Mouse (Mus musculus): ENCODE data around the gene Robo1. TPM values are rescaled to one million over a fixed set of nuclear protein-coding genes. Genes with fewer than 3 reads are reported as not detected.

Gene Robo1
- polyA plus RNA-seq, 1 experiment from 2014 or later = 54.0 TPM

DNA sequence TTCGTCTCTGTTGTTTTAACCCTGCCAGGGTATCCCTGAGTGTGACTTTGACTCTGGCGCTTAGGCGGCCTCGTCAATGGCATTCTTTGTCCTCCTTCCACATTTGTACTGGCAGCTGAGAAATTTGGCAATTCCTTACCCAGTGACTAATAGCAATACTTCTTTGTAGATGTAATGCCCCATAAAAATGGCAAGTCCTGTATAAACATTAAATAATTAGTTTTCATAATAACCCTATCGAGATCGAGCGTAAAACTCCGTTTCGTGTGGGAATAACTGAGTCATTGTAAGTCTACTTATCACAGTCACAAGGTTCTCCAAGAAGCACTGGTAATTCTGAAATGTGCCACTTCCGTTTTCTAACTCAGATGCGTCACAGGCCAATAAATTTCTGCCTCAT lies 589.0 kb downstream of the Robo1 start:
- no peak overlapping the region for H3K4me3 ChIP-seq
- H3K4me1 ChIP-seq = peaks cover 18% of the 10 kb centered on the region
- H3K9ac ChIP-seq (replicated peaks) = no peak overlapping the region
- ATAC-seq (replicated peaks) = no peak
- no peaks in the 10 kb centered on the region for H3K9me3 ChIP-seq
- H3K27me3 ChIP-seq = no peaks in the 10 kb centered on the region
- no peak overlapping the region for H3K4me2 ChIP-seq (replicated peaks)
- 64% methylated on average over 11 of the region's 11 CpGs for WGBS
- H3K36me3 ChIP-seq = no peaks in the 10 kb centered on the region
- no peak overlapping the region for H3K27ac ChIP-seq (replicated peaks)

DNA sequence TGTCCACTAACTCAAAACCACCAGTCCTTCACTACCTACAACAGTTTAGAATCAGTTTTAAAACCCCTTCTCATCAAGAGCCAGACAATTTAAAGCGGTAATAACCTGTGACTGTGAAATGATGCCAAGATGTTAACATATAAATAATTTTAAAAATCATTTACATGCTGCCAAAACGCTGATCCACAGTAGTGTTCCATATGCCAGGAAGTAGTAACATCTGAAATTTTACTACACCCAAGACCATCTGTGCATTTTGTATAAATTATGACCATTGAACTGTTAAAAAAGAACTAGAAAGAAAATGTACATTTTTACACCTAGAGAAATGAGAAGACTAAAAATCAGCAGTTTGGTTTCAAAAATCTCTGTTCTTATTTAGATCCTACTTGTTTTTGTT lies 600.8 kb downstream of the Robo1 start:
- no peaks in the 10 kb centered on the region for H3K9me3 ChIP-seq
- H3K27me3 ChIP-seq = no peaks in the 10 kb centered on the region
- WGBS = 55% methylated on average over 2 of the region's 2 CpGs
- no peak overlapping the region for H3K4me3 ChIP-seq
- H3K9ac ChIP-seq (replicated peaks) = no peak overlapping the region
- H3K4me2 ChIP-seq (replicated peaks) = no peak overlapping the region
- H3K36me3 ChIP-seq = no peaks in the 10 kb centered on the region
- no peak overlapping the region for H3K27ac ChIP-seq (replicated peaks)
- peaks cover 16% of the 10 kb centered on the region for H3K4me1 ChIP-seq
- no peak for ATAC-seq (replicated peaks)

- Histone ChIP-seq H3K9ac (replicated peaks) (no peak overlapping the region), H3K27ac (replicated peaks) (peak overlapping the region; percentile 77), H3K4me1 (peaks cover 13% of the 10 kb centered on the region), H3K36me3 (no peaks in the 10 kb centered on the region), H3K4me2 (replicated peaks) (no peak overlapping the region), H3K9me3 (no peaks in the 10 kb centered on the region), H3K27me3 (no peaks in the 10 kb centered on the region), H3K4me3 (no peak overlapping the region)
- ATAC-seq (replicated peaks) = peak; percentile 84
- WGBS = 60% methylated on average over 5 of the region's 5 CpGs
These were observed 605.0 kb downstream of the Robo1 start for GRCm38 (mm10) chr16:72913134-72913533.

DNA sequence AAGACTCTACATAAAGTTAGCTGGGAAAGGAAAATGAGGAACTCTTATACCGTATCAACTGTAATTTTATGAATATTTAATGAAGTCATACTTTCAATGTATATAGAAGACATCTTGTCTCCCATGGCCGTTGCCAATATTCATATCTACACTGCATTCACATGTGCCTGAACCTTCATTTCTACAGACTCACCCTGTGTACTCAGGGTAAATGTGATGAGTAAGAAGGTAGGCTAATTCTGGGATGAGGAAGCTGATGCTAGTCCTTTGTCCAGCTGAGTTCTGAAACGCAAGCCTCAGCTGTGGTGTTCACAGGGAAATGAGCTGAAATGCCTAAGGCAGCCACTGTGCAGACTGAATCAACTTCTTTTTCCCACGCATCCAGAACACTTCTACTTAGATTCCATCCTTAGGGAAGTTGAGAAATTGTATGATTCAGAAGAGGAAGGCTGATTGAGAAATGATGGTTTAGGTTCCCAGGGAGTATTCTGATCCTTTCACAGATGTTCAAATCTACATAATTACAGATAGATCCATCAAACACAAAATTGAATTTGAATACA lies 606.0 kb downstream of the Robo1 start:
- 72% methylated on average over 4 of the region's 4 CpGs for WGBS
- no peak overlapping the region for H3K4me3 ChIP-seq
- no peak overlapping the region for H3K9ac ChIP-seq (replicated peaks)
- no peaks in the 10 kb centered on the region for H3K9me3 ChIP-seq
- ATAC-seq (replicated peaks) = no peak
- H3K36me3 ChIP-seq = no peaks in the 10 kb centered on the region
- no peaks in the 10 kb centered on the region for H3K27me3 ChIP-seq
- H3K4me2 ChIP-seq (replicated peaks) = no peak overlapping the region
- H3K27ac ChIP-seq (replicated peaks) = peak overlapping the region; percentile 20; the same call in 1 of the 2 replicates
- peaks cover 11% of the 10 kb centered on the region for H3K4me1 ChIP-seq

DNA sequence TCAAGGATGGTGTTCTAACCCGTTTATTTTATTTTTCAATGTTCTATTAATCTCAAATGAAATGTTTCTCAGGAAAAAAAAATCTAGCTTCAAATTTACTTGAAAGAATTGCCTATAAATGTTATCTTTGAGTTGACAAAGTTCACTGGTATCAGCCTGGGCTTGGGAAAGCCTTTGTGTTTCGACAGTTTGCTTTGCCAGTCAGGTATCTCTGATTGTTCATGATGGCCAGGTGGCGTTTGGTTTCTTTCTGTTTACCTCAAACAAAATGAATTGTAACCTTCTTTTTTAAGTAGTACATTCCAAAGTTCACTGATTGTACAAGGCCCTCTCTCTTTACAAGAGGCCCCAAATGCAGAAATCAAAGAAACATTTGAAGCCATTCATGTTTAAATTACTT lies 611.9 kb downstream of the Robo1 start:
- Histone ChIP-seq H3K4me3 (no peak overlapping the region), H3K9me3 (no peaks in the 10 kb centered on the region), H3K36me3 (no peaks in the 10 kb centered on the region), H3K4me2 (replicated peaks) (no peak overlapping the region), H3K4me1 (peaks cover 17% of the 10 kb centered on the region), H3K27ac (replicated peaks) (no peak overlapping the region), H3K9ac (replicated peaks) (no peak overlapping the region), H3K27me3 (no peaks in the 10 kb centered on the region)
- WGBS = 69% methylated on average over 3 of the region's 3 CpGs
- no peak for ATAC-seq (replicated peaks)

DNA sequence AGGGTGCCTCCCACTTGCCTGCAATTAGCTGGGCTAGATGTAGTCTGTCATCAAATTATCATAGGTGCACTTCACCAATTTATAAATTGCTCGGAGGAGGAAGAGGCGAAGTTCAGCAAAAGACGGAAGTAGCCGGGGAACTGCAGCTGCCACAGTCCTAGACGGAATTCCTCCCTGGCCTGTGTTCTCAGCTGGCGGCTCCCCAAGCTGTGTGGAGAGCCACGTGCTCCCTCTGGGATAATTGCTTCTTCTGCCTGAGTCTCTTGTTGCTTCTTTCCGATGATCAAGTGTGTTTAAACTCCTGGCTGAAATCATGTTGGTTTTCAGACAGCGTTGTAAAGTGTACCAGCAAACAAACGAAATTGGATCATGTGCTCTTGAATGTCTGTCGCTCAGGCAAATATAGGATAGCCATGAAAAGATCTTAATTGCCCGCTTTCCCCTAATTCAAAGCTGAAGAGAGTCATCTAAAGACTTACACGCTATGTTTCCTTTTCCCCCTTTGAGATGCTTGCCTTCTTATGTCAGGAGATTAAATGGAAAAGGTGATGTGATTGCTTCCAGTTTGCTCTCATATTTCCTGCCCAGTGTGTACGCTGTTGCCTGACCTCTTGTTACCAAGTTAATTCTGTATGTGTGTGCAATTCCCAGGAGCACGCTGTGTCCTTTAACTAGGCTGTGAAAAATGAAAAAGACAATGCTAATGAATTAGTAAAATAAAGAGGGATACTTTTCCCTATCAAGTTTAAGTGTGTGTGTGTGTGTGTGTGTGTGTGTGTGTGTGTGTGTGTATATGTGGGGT lies 616.5 kb downstream of the Robo1 start:
- H3K9me3 ChIP-seq = no peaks in the 10 kb centered on the region
- H3K4me1 ChIP-seq = peaks cover 43% of the 10 kb centered on the region
- peak overlapping the region; percentile 37 for H3K4me2 ChIP-seq (replicated peaks)
- peak overlapping the region; percentile 19 for H3K4me3 ChIP-seq
- ATAC-seq (replicated peaks) = peak; percentile 91
- H3K9ac ChIP-seq (replicated peaks) = no peak overlapping the region
- no peaks in the 10 kb centered on the region for H3K27me3 ChIP-seq
- 2% methylated on average over 15 of the region's 15 CpGs for WGBS
- H3K36me3 ChIP-seq = no peaks in the 10 kb centered on the region
- H3K27ac ChIP-seq (replicated peaks) = peak overlapping the region; percentile 14; the same call in 1 of the 2 replicates

GRCm38 (mm10) chr16:72928525-72929122 lies 620.5 kb downstream of the Robo1 start:
- Histone ChIP-seq H3K4me3 (no peak overlapping the region), H3K4me2 (replicated peaks) (no peak overlapping the region), H3K4me1 (peaks cover 39% of the 10 kb centered on the region), H3K27me3 (no peaks in the 10 kb centered on the region), H3K9ac (replicated peaks) (no peak overlapping the region), H3K9me3 (no peaks in the 10 kb centered on the region), H3K27ac (replicated peaks) (0 out of 2 replicates have a peak overlapping the region, but pooled peaks have one; percentile 6), H3K36me3 (no peaks in the 10 kb centered on the region)
- ATAC-seq (replicated peaks) = peak; percentile 78
- 25% methylated on average over 6 of the region's 6 CpGs for WGBS

DNA sequence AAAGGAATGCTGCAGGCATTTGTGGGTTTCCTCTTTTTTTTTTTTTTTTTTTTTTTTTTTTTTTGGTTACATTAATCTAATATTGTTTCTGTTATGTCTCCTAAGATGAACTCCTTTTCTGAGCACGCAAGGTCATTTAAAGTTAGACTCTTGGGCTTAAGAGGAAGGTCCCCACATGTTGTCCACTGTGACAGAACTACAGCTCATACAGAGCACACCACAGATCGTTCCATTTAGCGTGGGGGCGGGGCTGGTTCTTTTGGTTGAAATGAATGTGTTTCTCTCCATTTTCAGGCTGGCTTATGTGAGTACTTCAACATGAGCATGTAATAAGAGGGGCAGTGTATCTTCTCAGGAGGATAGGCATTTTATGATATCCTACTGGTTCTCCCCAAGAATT lies 622.8 kb downstream of the Robo1 start:
- Histone ChIP-seq H3K27ac (replicated peaks) (no peak overlapping the region), H3K4me1 (peaks cover 21% of the 10 kb centered on the region), H3K9ac (replicated peaks) (no peak overlapping the region), H3K27me3 (no peaks in the 10 kb centered on the region), H3K9me3 (no peaks in the 10 kb centered on the region), H3K36me3 (no peaks in the 10 kb centered on the region), H3K4me3 (no peak overlapping the region), H3K4me2 (replicated peaks) (no peak overlapping the region)
- 74% methylated on average over 4 of the region's 4 CpGs for whole genome bisulfite sequencing
- no peak for ATAC-seq (replicated peaks)

DNA sequence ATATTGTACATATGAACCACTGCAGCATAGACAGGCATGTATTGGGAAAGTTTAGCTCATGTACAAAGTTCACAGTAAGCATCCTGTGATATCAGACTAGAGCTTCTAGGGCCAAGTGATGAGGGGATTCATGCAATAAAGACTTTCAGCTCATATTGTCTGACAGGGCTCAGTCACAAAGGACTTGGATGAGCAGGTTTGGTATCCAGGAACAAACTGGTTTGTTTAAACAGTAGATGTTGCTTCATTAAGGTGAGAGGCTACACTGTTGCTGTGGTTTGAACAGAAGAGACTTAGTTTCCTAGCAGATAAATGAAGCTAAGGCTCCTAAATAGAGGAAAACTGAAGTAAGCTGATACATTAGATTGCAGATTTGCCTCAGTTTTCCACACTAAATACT lies 626.8 kb downstream of the Robo1 start:
- no peaks in the 10 kb centered on the region for H3K27me3 ChIP-seq
- peaks cover 11% of the 10 kb centered on the region for H3K4me1 ChIP-seq
- H3K27ac ChIP-seq (replicated peaks) = no peak overlapping the region
- H3K9me3 ChIP-seq = no peaks in the 10 kb centered on the region
- ATAC-seq (replicated peaks) = no peak
- H3K4me3 ChIP-seq = no peak overlapping the region
- no peaks in the 10 kb centered on the region for H3K36me3 ChIP-seq
- H3K4me2 ChIP-seq (replicated peaks) = no peak overlapping the region
- no peak overlapping the region for H3K9ac ChIP-seq (replicated peaks)

DNA sequence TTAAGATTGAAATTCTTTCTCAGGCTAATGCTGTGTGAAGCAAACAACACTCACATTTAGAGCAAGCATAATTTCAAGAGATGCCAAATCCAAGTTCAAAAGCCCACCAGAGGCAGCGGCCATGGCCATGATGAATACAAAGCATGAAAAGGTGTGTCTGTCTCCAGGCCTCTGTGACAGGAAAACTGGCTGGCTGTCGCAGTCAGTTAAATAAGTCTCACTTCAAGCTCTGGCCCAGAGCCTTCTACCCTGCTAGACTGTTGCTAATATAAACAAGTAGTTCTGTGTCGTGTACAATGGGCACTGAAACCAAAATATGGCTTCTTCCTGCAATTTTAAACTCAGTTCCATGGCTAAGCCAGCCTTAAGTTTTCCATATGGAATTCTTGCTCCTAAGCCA lies 629.1 kb downstream of the Robo1 start:
- 0 out of 2 replicates have a peak, but pooled peaks have one; percentile 48 for ATAC-seq (replicated peaks)
- no peaks in the 10 kb centered on the region for H3K36me3 ChIP-seq
- H3K4me1 ChIP-seq = peaks cover 13% of the 10 kb centered on the region
- H3K4me2 ChIP-seq (replicated peaks) = no peak overlapping the region
- peak overlapping the region; percentile 19; the same call in 1 of the 2 replicates for H3K27ac ChIP-seq (replicated peaks)
- no peaks in the 10 kb centered on the region for H3K9me3 ChIP-seq
- H3K27me3 ChIP-seq = no peaks in the 10 kb centered on the region
- no peak overlapping the region for H3K9ac ChIP-seq (replicated peaks)
- H3K4me3 ChIP-seq = no peak overlapping the region
- WGBS = 29% methylated on average over 3 of the region's 3 CpGs

- H3K27ac ChIP-seq (replicated peaks) = no peak overlapping the region
- H3K27me3 ChIP-seq = no peaks in the 10 kb centered on the region
- peaks cover 17% of the 10 kb centered on the region for H3K4me1 ChIP-seq
- 74% methylated on average over 3 of the region's 3 CpGs for WGBS
- H3K4me2 ChIP-seq (replicated peaks) = no peak overlapping the region
- no peak for ATAC-seq (replicated peaks)
- no peaks in the 10 kb centered on the region for H3K9me3 ChIP-seq
- H3K36me3 ChIP-seq = no peaks in the 10 kb centered on the region
- no peak overlapping the region for H3K4me3 ChIP-seq
- H3K9ac ChIP-seq (replicated peaks) = no peak overlapping the region
These were observed 631.8 kb downstream of the Robo1 start for GRCm38 (mm10) chr16:72939862-72940261.

DNA sequence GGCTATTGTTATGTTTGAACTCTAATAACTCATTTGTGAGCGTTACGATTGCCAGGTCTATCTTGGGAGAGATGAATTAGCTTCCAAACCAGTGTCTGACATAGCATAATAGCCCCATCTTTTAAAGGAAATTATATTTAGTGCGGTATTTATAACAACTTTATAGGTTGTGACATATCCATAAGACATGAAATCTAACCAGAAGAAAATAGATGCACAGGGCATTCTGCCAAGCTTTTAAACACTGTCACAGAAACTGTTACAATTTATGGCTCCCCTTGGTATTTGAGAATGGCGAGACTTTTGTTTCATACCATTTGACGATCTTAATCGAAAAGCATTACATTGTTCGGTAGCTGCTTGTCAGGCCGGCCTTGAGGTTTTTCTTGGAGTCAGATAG lies 632.7 kb downstream of the Robo1 start:
- no peak overlapping the region for H3K4me2 ChIP-seq (replicated peaks)
- H3K27me3 ChIP-seq = no peaks in the 10 kb centered on the region
- H3K4me3 ChIP-seq = no peak overlapping the region
- H3K36me3 ChIP-seq = no peaks in the 10 kb centered on the region
- H3K9ac ChIP-seq (replicated peaks) = no peak overlapping the region
- WGBS = 66% methylated on average over 8 of the region's 8 CpGs
- peaks cover 17% of the 10 kb centered on the region for H3K4me1 ChIP-seq
- no peak overlapping the region for H3K27ac ChIP-seq (replicated peaks)
- no peak for ATAC-seq (replicated peaks)
- H3K9me3 ChIP-seq = no peaks in the 10 kb centered on the region
